17 mouse cellular contexts compared by ENCODE assay signal in the genomic region with DNA sequence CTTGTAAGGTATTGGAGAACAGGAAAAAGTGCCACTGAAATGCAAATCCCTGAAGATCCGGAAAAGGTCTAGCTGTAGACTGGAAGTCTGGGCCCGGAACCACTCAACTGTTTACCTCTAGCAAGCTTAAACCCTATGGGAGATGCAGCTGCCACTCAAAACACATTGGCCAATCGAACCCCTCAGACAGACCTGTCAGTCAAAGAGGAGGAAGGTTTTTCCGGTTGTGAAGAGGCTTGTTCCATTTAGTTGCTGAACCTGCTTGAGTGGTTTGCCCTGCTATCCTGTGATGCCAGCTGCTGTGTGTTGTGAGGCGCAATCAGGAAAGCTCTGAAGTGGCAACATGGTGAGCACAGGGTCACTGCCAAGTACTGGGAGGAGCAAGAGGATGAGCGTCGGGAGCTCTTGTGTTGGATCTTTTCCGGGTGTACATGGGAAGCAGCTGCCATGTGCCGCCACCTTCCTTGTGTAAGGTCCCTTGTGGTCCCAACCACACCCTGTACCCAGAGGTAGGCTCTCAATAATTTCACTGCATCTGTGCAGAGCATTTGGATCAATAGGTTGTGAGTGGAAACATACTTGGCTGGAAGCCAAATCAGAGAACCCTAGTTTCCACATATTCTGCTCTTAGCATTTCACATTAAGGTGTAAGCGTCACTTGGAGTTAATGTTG. TPM values are rescaled to one million over a fixed set of nuclear protein-coding genes. Genes with fewer than 3 reads are reported as not detected.
DNase-seq lines count a peak whose midpoint lies in the region; ATAC-seq lines count a peak whose summit lies in the region.
"Had no signal": no experiment of that assay in that cellular context is flagged by ENCODE, and none has a peak within 500 bp of the region (broad histone marks: within the 10 kb centered on the region; RNA-seq: fewer than 3 reads in every experiment).

No protein-coding gene starts in this region.

- no peak overlapping the region for H3K9ac ChIP-seq in heart, embryonic 11.5 days (ENCODE audit: low read depth, low read length)

- no peaks in the 10 kb centered on the region for H3K36me3 ChIP-seq in heart, embryonic 11.5 days (ENCODE audit: control insufficient read depth, insufficient read depth, low read length)

- no peak for DNase-seq in heart, adult 8-10 months (ENCODE audit: low spot score)
- peak; percentile 58 for DNase-seq in 3134 (ENCODE audit: extremely low read depth, insufficient read length, low spot score)
- DNase-seq in Muller cell, postnatal 12 days (ENCODE audit: inconsistent ontology term), result peak; percentile 1
- peak; percentile 35 for DNase-seq in liver
- DNase-seq in spleen, adult 18-20 months, result no peak
- DNase-seq in left cerebral cortex, adult 8-10 months (ENCODE audit: low spot score in 2 of 2), result no peak
- no peak for DNase-seq in frontal cortex, adult 2 months (ENCODE audit: extremely low spot score in 1 of 2, low spot score in 1 of 2)
- DNase-seq: adrenal gland, postnatal 10 days; cerebellum, adult 8-10 months; gastrocnemius, postnatal 25 days; kidney, postnatal 25 days had no signal

- peak overlapping the region; percentile 15 for H3K4me3 ChIP-seq in heart, embryonic 11.5 days (ENCODE audit: low read depth, low read length)

- whole genome bisulfite sequencing in heart, embryonic 11.5 days (ENCODE audit: insufficient replicate concordance), result 54% methylated on average over 10 of the region's 10 CpGs

- H3K4me1 ChIP-seq in heart, embryonic 11.5 days (ENCODE audit: control insufficient read depth, insufficient read depth, low read length), result no peaks in the 10 kb centered on the region

- H3K9me3 ChIP-seq in heart, embryonic 11.5 days (replicated peaks; ENCODE audit: control insufficient read depth, low read length), result no peaks in the 10 kb centered on the region

- no peaks in the 10 kb centered on the region for H3K27me3 ChIP-seq in heart, embryonic 11.5 days (ENCODE audit: control insufficient read depth, insufficient read depth, low read length)

- no peak overlapping the region for H3K4me2 ChIP-seq in heart, embryonic 11.5 days

- H3K27ac ChIP-seq in heart, embryonic 11.5 days (ENCODE audit: low read depth, low read length), result no peak overlapping the region

- peak; percentile 80 for ATAC-seq in heart, embryonic 11.5 days (replicated peaks; ENCODE audit: insufficient number of reproducible peaks, low FRiP score, low TSS enrichment)
- ATAC-seq: lung, postnatal 0 days had no signal

RNA-seq across cellular contexts. Expression of a gene that starts 42.9 kb away (rescaled TPM):
- polyA plus RNA-seq in heart, embryonic 11.5 days (2014; fragmentation: Nextera tagmentation; extraction: Ambion mirVana), result not detected in 2 replicates
- not detected for total RNA-seq in heart, adult 8-10 months (2022)
- total RNA-seq in left cerebral cortex, adult 8-10 months (2022), result not detected
- not detected in 2 replicates for polyA plus RNA-seq in frontal cortex, adult 2 months (2012; rRNA removed)
- total RNA-seq: adrenal gland, postnatal 10 days; gastrocnemius, postnatal 25 days; left cerebral cortex, postnatal 10 days; monocyte, adult 5-6 weeks had no signal
- polyA plus RNA-seq: lung, postnatal 0 days; spleen, adult 2 months; urinary bladder, adult 2 months had no signal

Comparison
In these comparisons a context has a peak if more than half of its experiments do, and no peak if none do; other contexts are left out.
1. DNase-seq: peak in 3134 (single experiment), Muller cell, postnatal 12 days (single experiment) and liver (single experiment); none in heart, adult 8-10 months (single experiment), spleen, adult 18-20 months (0 of 2), left cerebral cortex, adult 8-10 months (0 of 2) and frontal cortex, adult 2 months (0 of 2).